Mouse (Mus musculus): ENCODE results near the gene Rabepk. TPM values are rescaled to one million over a fixed set of nuclear protein-coding genes. Genes with fewer than 3 reads are reported as not detected.
"Not testable (repeated sequence)": the region's sequence is repeated elsewhere in the genome, so short reads cannot be mapped to it uniquely, and the experiment has no call there.

Gene Rabepk
- polyA plus RNA-seq, 1 experiment from 2014 or later = 27.4 TPM

GRCm38 (mm10) chr2:34802565-34803245 lies 3.0 kb upstream of the Rabepk start:
- not testable (repeated sequence) for H3K27me3 ChIP-seq; H3K9me3 ChIP-seq (replicated peaks)
- Histone ChIP-seq H3K9ac (peak overlapping the region; percentile 78), H3K4me1 (peaks cover 14% of the 10 kb centered on the region), H3K4me3 (peak overlapping the region; percentile 67), H3K27ac (peak overlapping the region; percentile 93), H3K36me3 (peaks cover 10% of the 10 kb centered on the region), H3K4me2 (replicated peaks) (peak overlapping the region; percentile 74)
- WGBS = 1% methylated on average over 30 of the region's 32 CpGs
- ATAC-seq (ENCODE audit: low FRiP score) = peak; percentile 76

DNA sequence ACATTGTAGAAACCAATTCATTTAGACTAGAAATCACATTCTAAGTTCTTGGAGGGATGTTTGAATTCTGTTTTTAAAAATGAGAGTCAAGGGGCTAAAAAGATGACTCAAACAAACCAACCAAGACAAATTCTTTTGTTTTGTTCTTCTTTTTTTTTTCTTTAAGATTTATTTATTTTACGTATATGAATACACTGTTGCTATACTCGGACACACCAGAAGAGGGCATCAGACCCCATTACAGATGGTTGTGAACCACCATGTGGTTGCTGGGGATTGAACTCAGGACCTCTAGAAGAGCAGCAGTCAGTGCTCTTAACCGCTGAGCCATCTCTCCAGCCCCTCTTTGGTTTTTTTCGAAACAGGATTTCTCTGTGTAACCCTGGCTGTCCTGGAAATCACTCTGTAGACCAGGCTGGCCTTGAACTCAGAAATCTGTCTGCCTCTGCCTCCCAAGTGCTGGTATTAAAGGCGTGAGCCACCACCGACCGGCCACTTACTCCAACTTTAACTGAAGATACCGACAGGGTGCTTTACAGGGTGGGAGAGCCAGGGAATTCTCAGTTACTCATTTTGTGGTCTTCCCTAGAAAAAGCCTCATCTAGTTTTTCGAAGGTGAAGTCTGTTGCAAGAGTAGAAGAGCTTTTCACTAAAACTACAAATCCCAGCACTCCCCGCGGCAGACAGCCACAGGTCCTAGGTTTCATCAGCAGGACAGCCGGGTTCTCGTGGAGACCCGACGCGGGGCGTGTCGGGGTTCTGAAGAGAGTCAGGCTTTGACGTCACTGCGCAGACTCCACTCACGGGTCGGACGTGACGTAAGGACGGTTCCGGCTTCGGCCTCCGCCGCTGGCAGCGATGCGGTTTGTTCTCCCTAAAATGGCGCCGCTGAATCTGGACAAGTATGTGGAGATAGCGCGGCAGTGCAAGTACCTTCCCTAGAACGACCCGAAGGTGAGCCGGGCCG lies 2.1 kb upstream of the Rabepk start:
- Histone ChIP-seq H3K27me3 (no peaks in the 10 kb centered on the region), H3K4me1 (peaks cover 14% of the 10 kb centered on the region), H3K9ac (peak overlapping the region; percentile 78), H3K4me3 (peak overlapping the region; percentile 67), H3K9me3 (replicated peaks) (no peaks in the 10 kb centered on the region), H3K27ac (peak overlapping the region; percentile 93), H3K4me2 (replicated peaks) (peak overlapping the region; percentile 35), H3K36me3 (peaks cover 5% of the 10 kb centered on the region; the same call in 1 of the 2 replicates)
- WGBS = 5% methylated on average over 39 of the region's 39 CpGs
- ATAC-seq (ENCODE audit: low FRiP score) = peak; percentile 96

DNA sequence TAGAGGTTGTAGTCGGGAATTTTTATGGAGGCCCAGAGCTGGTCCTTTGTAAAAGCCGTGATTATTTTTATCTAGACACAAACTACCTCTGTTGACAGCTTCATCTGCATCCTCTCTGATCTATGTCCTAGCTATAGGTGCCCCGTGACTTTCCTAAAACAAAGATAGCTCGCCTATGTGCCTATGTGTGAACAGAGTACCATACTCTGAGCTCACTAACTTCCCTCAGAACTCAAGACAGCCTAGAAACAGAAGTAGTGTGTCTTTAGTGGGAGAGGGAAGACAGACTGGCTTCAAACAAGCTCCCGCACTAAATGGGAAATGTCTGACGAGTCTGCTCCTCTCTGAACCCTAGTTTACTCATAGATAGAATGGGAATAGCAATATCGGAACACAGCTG lies 659 bp upstream of the Rabepk start:
- no peaks in the 10 kb centered on the region for H3K27me3 ChIP-seq

DNA sequence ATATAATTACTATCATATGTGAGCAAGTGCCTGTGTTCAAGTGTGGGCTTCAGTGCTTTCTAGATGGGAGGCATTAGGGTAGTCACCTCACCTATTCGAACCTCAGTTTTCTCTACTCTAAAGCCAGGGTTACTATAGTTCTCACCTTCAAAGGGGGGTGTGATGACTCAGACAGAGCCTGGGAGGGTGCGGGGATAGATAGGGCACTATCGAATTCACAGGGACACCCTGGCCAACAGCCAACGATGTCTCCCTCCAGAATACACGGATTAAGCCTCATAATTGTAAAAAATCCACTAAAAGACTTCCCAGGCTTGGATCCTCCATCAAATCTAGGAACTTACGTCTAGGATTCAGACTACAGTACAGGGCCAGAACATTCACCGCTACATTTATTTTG lies 4.3 kb downstream of the Rabepk start:
- Histone ChIP-seq H3K27me3 (no peaks in the 10 kb centered on the region), H3K4me3 (no peak overlapping the region), H3K36me3 (peaks cover 17% of the 10 kb centered on the region), H3K27ac (no peak overlapping the region), H3K9me3 (replicated peaks) (no peaks in the 10 kb centered on the region), H3K4me1 (0 out of 2 replicates have a peak, but pooled peaks cover 2% of the 10 kb centered on the region), H3K4me2 (replicated peaks) (no peak overlapping the region), H3K9ac (no peak overlapping the region)
- ATAC-seq (ENCODE audit: low FRiP score) = no peak
- WGBS = 95% methylated on average over 7 of the region's 7 CpGs

More for the DNA sequence above, 659 bp upstream of the Rabepk start:
- H3K4me1 ChIP-seq = peaks cover 14% of the 10 kb centered on the region
- 85% methylated on average over 7 of the region's 7 CpGs for WGBS
- no peaks in the 10 kb centered on the region for H3K9me3 ChIP-seq (replicated peaks)
- peaks cover 3% of the 10 kb centered on the region for H3K36me3 ChIP-seq
- no peak for ATAC-seq (ENCODE audit: low FRiP score)
- no peak overlapping the region for H3K4me3 ChIP-seq
- H3K4me2 ChIP-seq (replicated peaks) = no peak overlapping the region
- no peak overlapping the region for H3K27ac ChIP-seq
- no peak overlapping the region for H3K9ac ChIP-seq

- Histone ChIP-seq H3K27ac (no peak overlapping the region), H3K9me3 (replicated peaks) (no peaks in the 10 kb centered on the region), H3K4me3 (no peak overlapping the region), H3K9ac (no peak overlapping the region), H3K4me1 (0 out of 2 replicates have a peak, but pooled peaks cover 2% of the 10 kb centered on the region), H3K4me2 (replicated peaks) (no peak overlapping the region), H3K36me3 (peaks cover 24% of the 10 kb centered on the region), H3K27me3 (no peaks in the 10 kb centered on the region)
- no peak for ATAC-seq (ENCODE audit: low FRiP score)
- WGBS = 89% methylated on average over 2 of the region's 2 CpGs
These were observed 5.2 kb downstream of the Rabepk start for GRCm38 (mm10) chr2:34794511-34794910.

DNA sequence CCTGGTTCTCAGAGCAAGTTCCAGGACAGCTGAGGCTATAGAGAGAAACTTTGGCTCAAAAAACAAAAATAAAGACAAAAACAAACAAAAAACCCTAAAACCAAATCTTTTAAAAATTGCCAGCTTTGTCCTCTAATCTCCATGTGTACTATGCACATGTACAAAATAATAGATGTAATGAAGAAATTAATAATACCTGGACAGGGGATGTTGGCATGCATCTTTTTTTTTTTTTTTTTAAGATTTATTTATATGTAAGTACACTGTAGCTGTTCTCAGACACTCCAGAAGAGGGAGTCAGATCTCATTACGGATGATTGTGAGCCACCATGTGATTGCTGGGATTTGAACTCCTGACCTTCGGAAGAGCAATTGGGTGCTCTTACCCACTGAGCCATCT lies 7.2 kb downstream of the Rabepk start:
- peaks cover 30% of the 10 kb centered on the region for H3K36me3 ChIP-seq
- not testable (repeated sequence) for H3K4me1 ChIP-seq; H3K9ac ChIP-seq; H3K9me3 ChIP-seq (replicated peaks); H3K27me3 ChIP-seq; H3K4me2 ChIP-seq (replicated peaks); ATAC-seq (ENCODE audit: low FRiP score); H3K27ac ChIP-seq; H3K4me3 ChIP-seq
- 92% methylated on average over 2 of the region's 2 CpGs for WGBS

GRCm38 (mm10) chr2:34790282-34790681 lies 9.4 kb downstream of the Rabepk start:
- no peaks in the 10 kb centered on the region for H3K27me3 ChIP-seq
- H3K4me3 ChIP-seq = no peak overlapping the region
- 93% methylated on average over 8 of the region's 8 CpGs for WGBS
- no peak overlapping the region for H3K27ac ChIP-seq
- no peak overlapping the region for H3K9ac ChIP-seq
- H3K4me2 ChIP-seq (replicated peaks) = no peak overlapping the region
- H3K4me1 ChIP-seq = no peaks in the 10 kb centered on the region
- H3K36me3 ChIP-seq = peaks cover 37% of the 10 kb centered on the region
- H3K9me3 ChIP-seq (replicated peaks) = no peaks in the 10 kb centered on the region
- ATAC-seq (ENCODE audit: low FRiP score) = no peak

DNA sequence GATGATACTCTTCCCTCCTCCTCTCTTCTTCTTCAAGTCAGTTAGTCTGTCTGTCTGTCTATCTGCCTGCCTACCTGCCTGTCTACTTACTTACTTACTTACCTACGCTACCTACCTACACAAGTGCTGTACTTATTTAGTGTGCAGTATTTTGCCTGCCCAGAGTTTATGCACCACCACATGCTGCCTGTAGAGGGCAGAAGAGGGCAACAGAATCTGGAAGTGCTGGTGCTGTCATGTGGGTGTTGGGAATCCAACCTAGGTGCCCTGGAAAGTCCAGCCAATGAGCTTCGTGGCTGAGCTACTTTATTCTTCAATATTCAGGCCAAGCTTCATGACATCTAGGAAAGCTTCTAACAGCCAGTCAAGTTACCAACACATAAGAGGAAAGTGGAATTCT lies 15.6 kb downstream of the Rabepk start:
- Histone ChIP-seq H3K9me3 (replicated peaks) (no peaks in the 10 kb centered on the region), H3K27ac (no peak overlapping the region), H3K9ac (no peak overlapping the region), H3K4me3 (no peak overlapping the region), H3K36me3 (peaks cover 60% of the 10 kb centered on the region), H3K4me1 (no peaks in the 10 kb centered on the region), H3K4me2 (replicated peaks) (no peak overlapping the region), H3K27me3 (no peaks in the 10 kb centered on the region)
- no peak for ATAC-seq (ENCODE audit: low FRiP score)
- 82% methylated on average over 2 of the region's 2 CpGs for WGBS

- no peaks in the 10 kb centered on the region for H3K4me1 ChIP-seq
- no peak overlapping the region for H3K9ac ChIP-seq
- H3K4me3 ChIP-seq = no peak overlapping the region
- H3K27ac ChIP-seq = no peak overlapping the region
- H3K27me3 ChIP-seq = no peaks in the 10 kb centered on the region
- H3K36me3 ChIP-seq = peaks cover 60% of the 10 kb centered on the region
- WGBS = 93% methylated on average over 14 of the region's 14 CpGs
- ATAC-seq (ENCODE audit: low FRiP score) = no peak
- no peak overlapping the region for H3K4me2 ChIP-seq (replicated peaks)
- H3K9me3 ChIP-seq (replicated peaks) = no peaks in the 10 kb centered on the region
These were observed 16.4 kb downstream of the Rabepk start for GRCm38 (mm10) chr2:34783064-34784020.

- ATAC-seq (ENCODE audit: low FRiP score) = no peak
- no peaks in the 10 kb centered on the region for H3K27me3 ChIP-seq
- H3K4me2 ChIP-seq (replicated peaks) = peak overlapping the region; percentile 68
- H3K27ac ChIP-seq = no peak overlapping the region
- H3K36me3 ChIP-seq = peaks cover 67% of the 10 kb centered on the region
- no peaks in the 10 kb centered on the region for H3K9me3 ChIP-seq (replicated peaks)
- WGBS = 64% methylated on average over 1 of the region's 1 CpGs
- H3K9ac ChIP-seq = no peak overlapping the region
- H3K4me1 ChIP-seq = peaks cover 47% of the 10 kb centered on the region
- H3K4me3 ChIP-seq = no peak overlapping the region
These were observed 22.4 kb downstream of the Rabepk start for GRCm38 (mm10) chr2:34777237-34777868.

DNA sequence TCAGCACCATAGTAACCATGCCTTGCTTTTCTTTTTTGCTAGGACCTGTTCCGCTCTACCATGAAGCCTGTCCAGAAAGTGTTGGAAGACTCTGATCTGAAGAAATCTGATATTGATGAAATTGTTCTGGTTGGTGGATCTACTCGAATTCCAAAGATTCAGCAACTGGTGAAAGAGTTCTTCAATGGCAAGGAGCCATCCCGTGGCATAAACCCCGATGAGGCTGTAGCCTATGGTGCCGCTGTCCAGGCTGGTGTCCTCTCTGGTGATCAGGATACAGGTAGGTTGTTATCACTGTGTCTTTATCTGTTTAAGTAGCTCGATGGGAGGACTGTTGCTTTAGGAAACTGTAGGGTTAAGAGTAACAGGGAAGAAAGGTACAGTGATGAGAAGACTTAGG lies 25.2 kb downstream of the Rabepk start:
- H3K4me1 ChIP-seq = peaks cover 56% of the 10 kb centered on the region
- peaks cover 51% of the 10 kb centered on the region for H3K36me3 ChIP-seq

More for the DNA sequence above, 25.2 kb downstream of the Rabepk start:
- Histone ChIP-seq H3K27ac (no peak overlapping the region), H3K27me3 (no peaks in the 10 kb centered on the region), H3K9me3 (replicated peaks) (no peaks in the 10 kb centered on the region), H3K4me2 (replicated peaks) (peak overlapping the region; percentile 68), H3K9ac (no peak overlapping the region), H3K4me3 (peak overlapping the region; percentile 94)
- 91% methylated on average over 6 of the region's 6 CpGs for WGBS
- no peak for ATAC-seq (ENCODE audit: low FRiP score)
